ENCODE assay signal across 17 mouse cellular contexts in the genomic region with DNA sequence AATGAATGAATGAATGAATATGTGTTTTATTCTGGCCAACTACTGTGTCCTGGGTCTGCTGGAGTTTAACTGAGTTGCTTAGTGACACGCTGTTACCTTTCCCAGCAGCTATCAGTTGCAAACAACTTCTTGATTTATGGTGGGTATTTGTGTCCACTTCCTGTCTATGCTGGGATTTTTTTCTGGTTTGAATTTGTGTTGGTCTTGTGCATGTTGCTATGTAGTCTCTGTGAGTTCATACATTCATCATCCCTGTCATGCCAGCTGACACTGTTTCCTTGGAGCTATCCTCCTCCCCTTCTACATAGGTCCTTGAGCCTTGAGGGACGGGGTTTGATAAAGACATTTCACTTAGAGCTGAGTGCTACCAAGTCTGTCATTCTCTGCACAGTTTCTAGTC.
"Had no signal": no experiment of that assay in that cellular context is flagged by ENCODE, and none has a peak within 500 bp of the region (broad histone marks: within the 10 kb centered on the region; RNA-seq: fewer than 3 reads in every experiment).

No protein-coding gene starts in this region.

- H3K4me3 ChIP-seq: layer of hippocampus, adult 2 months; limb, embryonic 10.5 days; limb, embryonic 13.5 days; liver, embryonic 12.5 days; liver, embryonic 15.5 days; lung, embryonic 15.5 days; midbrain, embryonic 12.5 days; midbrain, embryonic 15.5 days; neural tube, embryonic 13.5 days had no signal

- H3K27me3 ChIP-seq: limb, embryonic 13.5 days; liver, embryonic 12.5 days; liver, embryonic 15.5 days; lung, embryonic 15.5 days; midbrain, embryonic 12.5 days; midbrain, embryonic 15.5 days; neural tube, embryonic 13.5 days had no signal

- H3K4me1 ChIP-seq: liver, embryonic 12.5 days; liver, embryonic 15.5 days; lung, embryonic 15.5 days; midbrain, embryonic 15.5 days; neural tube, embryonic 13.5 days had no signal

- DNase-seq: kidney, postnatal 25 days; layer of hippocampus, adult 9-11 months; liver; lung, adult 18-20 months; lung, postnatal 10 days; lung, postnatal 4 days; thymus, adult 18-20 months; thymus, postnatal 36 days had no signal

- H3K27ac ChIP-seq: layer of hippocampus, adult 2 months; limb, embryonic 10.5 days; limb, embryonic 13.5 days; liver, embryonic 12.5 days; liver, embryonic 15.5 days; lung, embryonic 15.5 days; midbrain, embryonic 12.5 days; midbrain, embryonic 15.5 days; neural tube, embryonic 13.5 days had no signal
